Mouse (Mus musculus) lung, adult 2 months (tissue): Measurements from ENCODE around the gene Osbpl5. TPM values are rescaled to one million over a fixed set of nuclear protein-coding genes. Genes with fewer than 3 reads are reported as not detected.

Source experiments
- DNase-seq: peaks from one replicate; pipeline ENCODE4 v3.0.0; 2022
- H3K4me1 ChIP-seq: fragments of 200-500 bp; 2 replicates; pipeline ENCODE4 v1.6.1; 2011; ENCODE audit warnings: low read length; ENCODE audit not compliant: control insufficient read depth, insufficient read depth
- H3K4me3 ChIP-seq: fragments of 200-500 bp; replicated peaks from 2 replicates; pipeline ENCODE3; 2011; ENCODE audit warnings: low read depth, mild to moderate bottlenecking, control low read depth, low read length; ENCODE audit errors: extremely low read depth
- CTCF ChIP-seq: fragments of 200-500 bp; IDR thresholded peaks from 2 replicates; pipeline ENCODE4 v1.5.1; 2011; ENCODE audit warnings: mild to moderate bottlenecking, low read length, control low read depth; ENCODE audit not compliant: insufficient read depth
- POLR2A ChIP-seq: fragments of 200-500 bp; IDR thresholded peaks from 2 replicates; pipeline ENCODE4 v1.6.1; 2011; ENCODE audit warnings: low read depth, mild to moderate bottlenecking, control low read depth, low read length, borderline replicate concordance; ENCODE audit errors: extremely low read depth
- whole genome bisulfite sequencing: fragments of 180-500 bp; shearing (Covaris S2); methylation state at CpG from one replicate; pipeline ENCODE4 v1.1.7; 2018; 5-methylcytosine and 5-hydroxymethylcytosine counted together
- polyA plus RNA-seq: library from polyadenylated mRNA; depleted of rRNA; stranded (reverse); fragments of >200 nt; gene quantifications from 2 replicates; pipeline ENCODE4 v1.2.3, GENCODE M21; 2012

The Osbpl5 gene
- polyA plus RNA-seq, 1 experiment = 125 TPM

DNA sequence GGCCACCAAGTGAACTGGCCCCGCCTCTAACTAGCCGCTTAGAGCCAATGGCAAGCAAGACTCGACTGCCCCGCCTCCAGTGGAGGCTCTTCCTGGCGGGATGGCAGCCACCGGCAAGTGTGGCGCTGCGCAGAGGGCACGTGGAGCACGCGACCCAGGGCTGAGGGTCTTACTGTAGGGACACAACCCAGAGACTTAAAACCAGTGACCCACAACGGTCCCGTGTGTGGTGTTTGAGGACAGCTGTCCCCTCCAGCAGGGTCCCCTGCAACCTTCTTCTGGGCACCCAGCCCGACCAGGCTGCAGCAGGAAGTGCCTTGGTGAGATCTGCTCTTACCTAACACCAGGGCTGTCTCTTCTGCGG, 224 bp upstream of the Osbpl5 start:
- under 1% methylated on average over 15 of the region's 15 CpGs for WGBS
- TF ChIP-seq CTCF (no peak), POLR2A (no peak)
- DNase-seq = peak; percentile 74

DNA sequence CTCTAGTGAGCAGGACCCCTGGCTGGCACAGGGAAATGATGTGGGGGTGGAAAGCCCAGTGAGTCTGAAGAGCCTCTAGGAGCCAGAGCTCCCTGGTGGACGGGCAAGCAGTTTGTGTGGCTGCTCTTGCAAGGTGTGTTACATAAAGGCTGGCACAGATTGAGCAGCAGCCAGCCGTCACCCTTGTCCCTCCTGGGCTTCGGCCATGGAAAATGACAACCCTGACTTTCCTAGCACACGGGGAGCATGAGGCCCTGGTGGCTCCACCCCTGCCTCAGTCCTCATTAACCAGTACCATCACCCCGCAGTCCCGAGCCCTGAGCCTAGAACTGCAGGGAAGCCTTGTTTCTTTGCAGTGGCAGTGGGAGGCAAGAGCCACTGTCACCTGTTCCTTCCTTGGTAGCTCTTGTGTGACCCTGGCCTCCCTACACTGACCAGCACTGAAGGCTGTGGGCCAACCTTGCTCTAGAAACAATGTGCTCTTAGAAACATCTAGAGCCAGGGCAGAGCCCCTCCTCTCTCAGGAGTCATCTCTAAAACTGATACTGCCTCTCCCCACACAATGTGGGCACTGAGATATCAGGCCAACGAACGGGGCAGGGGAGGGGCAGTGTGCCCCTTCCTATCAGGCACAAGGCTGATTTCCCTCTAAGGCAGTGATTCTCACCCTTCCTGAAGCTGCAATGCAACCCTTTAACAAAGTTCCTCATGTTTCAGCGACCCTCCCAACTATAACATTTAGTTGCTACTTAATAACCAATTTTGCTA, 1.2 kb downstream of the Osbpl5 start:
- no peak for DNase-seq
- no peak for TF ChIP-seq POLR2A
- TF ChIP-seq CTCF = no peak

More for the DNA sequence above, 224 bp upstream of the Osbpl5 start:
- Histone ChIP-seq H3K4me1 (no peaks in the 10 kb centered on the region), H3K4me3 (peak overlapping the region; percentile 55)

DNA sequence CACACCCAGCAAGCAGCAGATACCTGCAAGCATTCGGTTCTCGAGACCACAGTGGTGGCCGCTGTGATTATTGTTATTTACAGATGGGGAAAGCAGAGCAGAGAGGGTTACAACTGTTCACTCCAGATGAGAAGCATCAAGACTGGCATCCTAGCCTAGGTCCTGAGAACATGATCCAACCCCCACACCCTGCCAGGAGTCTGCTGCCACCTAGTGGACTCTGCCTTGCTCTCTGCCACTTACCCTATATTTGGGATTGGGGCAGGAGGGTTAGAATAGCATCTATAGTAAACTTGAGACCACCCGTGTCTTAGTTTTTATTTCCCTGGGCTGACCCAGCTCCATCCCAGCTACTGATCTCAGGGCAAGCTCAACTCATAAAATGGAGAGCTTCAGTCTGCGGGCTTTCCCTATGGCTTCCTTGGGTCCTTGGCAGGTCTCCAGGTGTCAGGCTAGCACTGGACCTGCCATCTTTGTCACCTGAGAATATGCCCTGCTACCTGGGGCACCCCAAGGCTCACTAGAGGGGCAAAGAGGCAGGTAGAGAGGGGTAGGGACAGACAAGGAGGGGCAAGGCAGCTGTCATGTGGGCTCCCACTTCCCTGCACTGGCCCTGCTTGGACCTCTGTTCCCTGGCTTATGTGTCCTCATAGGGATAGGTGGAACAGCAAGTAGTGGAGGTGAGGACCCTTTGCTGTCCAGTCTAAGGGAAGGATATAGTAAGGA, 2.6 kb downstream of the Osbpl5 start:
- H3K4me1 ChIP-seq = no peaks in the 10 kb centered on the region; the same call in 1 of the 2 replicates
- peak; percentile 51 for DNase-seq
- no peak overlapping the region for H3K4me3 ChIP-seq
- 40% methylated on average over 5 of the region's 5 CpGs for WGBS
- TF ChIP-seq CTCF (peak; percentile 89), POLR2A (no peak)

More for the DNA sequence above, 1.2 kb downstream of the Osbpl5 start:
- WGBS = 77% methylated on average over 9 of the region's 9 CpGs
- no peaks in the 10 kb centered on the region; the same call in 1 of the 2 replicates for H3K4me1 ChIP-seq
- H3K4me3 ChIP-seq = no peak overlapping the region

DNA sequence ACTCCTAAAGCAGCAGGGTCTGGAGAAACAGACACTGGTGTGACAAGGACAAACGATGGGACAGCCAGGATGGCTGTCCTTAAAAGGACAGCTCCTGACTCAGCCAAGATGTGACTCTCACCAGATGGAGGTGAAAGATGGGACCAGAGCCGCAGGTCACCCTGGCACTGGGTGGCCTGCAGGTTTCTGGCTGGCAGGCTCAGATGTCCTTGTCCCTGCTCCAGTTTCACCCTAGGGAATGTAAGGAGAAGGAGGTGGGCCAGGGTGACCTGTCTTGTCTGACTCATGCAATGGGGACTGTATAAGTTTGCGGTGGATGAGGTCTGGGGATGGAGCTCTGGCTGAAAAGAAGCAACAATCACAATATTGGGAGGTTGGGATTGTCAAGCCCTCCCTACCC, 4.2 kb downstream of the Osbpl5 start:
- Histone ChIP-seq H3K4me3 (no peak overlapping the region), H3K4me1 (no peaks in the 10 kb centered on the region; the same call in 1 of the 2 replicates)
- DNase-seq = no peak
- TF ChIP-seq CTCF = no peak
- no peak for TF ChIP-seq POLR2A
- WGBS = 87% methylated on average over 3 of the region's 3 CpGs

DNA sequence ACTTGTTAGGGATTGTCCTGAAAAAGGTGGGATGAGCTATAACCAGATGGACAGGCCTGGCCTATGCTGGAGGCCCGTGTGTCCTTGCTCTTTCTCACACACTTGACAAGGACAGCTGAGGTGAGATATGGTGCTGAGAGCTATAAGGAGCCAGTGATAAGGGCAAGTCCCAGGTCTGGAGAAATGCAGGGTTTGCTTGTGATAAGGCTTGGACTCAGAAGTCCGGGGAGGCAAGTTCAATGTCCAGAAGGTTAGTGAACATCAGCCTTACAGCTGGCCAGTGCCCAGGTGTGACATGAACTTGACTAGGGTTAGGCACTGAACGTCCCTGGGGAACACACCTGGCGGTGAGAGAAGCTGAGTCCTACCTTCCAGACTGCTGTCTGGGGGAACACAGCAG, 4.7 kb downstream of the Osbpl5 start:
- no peak for DNase-seq
- Histone ChIP-seq H3K4me1 (no peaks in the 10 kb centered on the region; the same call in 1 of the 2 replicates), H3K4me3 (no peak overlapping the region)
- TF ChIP-seq CTCF (no peak), POLR2A (no peak)
- 57% methylated on average over 4 of the region's 4 CpGs for WGBS

DNA sequence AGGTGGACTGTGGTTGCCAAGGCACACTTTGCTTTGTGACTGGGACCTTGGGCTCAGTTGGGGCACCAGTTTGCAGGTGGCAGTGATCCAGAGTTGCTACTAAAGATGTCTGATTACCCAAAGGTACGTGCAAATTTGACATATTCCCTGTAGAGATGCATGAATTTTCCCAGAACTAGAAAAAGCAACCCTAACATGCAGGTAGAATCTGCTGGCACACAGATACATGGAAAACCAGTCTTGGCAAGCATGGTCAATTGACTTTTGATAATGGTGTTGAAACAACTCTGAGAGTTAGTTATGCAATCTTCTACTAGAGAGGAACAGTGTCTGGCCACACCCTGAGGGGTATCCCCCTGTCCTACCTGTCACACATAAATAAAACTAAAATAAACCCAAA, 5.4 kb downstream of the Osbpl5 start:
- Histone ChIP-seq H3K4me1 (no peaks in the 10 kb centered on the region; the same call in 1 of the 2 replicates), H3K4me3 (no peak overlapping the region)
- no peak for TF ChIP-seq POLR2A
- no peak for TF ChIP-seq CTCF
- 61% methylated on average over 1 of the region's 1 CpGs for WGBS
- no peak for DNase-seq

DNA sequence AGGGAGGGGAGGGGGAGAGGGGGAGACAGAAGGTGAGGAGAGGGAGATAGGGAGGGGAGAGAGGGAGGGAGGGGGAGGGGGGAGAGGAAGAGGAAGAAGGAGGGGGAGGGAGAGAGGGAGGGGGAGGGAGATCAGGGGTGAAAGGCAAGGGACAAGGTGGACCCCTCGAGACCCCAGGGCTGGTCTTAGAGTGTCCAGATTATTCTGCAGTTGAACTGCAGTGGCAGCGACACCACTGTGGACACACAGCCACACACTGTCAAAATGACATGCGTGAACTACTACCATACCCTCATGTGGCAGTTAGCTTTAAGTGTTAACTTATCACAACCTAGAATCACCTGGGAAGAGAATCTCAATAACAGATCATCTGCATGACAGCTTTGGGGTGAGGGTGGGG, 7.7 kb downstream of the Osbpl5 start:
- no peak overlapping the region for H3K4me3 ChIP-seq
- WGBS = 63% methylated on average over 3 of the region's 3 CpGs
- no peaks in the 10 kb centered on the region; the same call in 1 of the 2 replicates for H3K4me1 ChIP-seq
- no peak for DNase-seq
- no peak for TF ChIP-seq POLR2A
- no peak for TF ChIP-seq CTCF

DNA sequence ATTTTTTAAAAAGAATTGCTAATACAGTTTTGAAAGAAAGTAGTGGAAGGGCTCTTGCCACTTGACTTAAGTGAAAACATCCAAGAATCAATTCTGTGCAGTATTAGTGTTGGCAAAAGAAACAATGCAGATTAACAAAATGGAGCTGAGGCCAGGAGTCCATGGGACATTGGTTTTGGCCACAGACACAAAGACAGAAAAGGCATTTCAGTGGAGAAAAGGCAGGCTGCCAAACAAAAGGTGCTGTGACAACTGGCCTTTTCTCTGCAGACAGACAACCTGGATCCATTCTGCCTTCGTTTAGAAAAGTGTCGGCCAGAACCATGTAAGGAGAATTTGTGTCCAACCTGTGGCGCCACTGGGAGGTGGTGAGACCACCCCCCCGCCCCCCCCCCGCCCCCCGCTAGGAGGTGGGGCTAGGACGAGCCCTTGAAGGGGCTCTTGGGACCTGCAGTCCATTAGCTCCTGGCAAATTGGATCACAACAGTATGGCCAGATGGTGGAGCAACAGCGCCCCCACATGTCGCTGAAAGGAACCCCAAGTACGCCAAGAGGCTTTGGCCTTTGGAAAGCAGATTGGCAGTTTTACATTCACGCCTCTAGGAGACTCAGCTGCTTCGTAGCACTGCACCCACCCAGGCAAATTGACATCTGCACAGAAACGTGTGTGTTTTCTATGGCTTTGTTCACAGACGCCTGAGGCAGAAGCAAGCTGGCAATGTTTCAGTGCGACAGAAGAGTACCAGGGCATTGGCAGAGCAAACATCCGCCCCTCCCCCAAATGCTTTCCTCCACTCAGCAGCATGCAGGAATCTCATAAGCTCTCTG, 8.5 kb downstream of the Osbpl5 start:
- TF ChIP-seq POLR2A (no peak), CTCF (peak; percentile 98)
- no peak overlapping the region for H3K4me3 ChIP-seq
- 3% methylated on average over 16 of the region's 16 CpGs for WGBS
- peak; percentile 90 for DNase-seq
- no peaks in the 10 kb centered on the region; the same call in 1 of the 2 replicates for H3K4me1 ChIP-seq

DNA sequence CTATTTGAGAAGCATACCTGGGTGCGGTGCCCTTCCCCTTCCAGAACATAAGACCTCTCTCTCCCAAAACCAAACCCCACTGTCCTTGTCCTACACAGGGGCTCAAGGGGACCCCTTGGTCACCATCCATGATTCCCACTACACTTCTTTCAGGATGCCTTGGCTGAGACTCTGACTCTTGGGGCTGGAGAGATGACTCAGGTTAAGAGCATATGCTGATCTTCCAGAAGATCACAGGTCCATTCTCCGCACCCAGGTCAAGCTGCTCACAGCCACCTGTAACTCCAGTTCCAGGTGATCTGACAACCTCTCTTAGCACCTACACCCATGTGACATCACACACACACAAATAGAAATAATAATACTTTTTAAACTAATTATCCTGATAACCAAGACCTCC, 16.1 kb downstream of the Osbpl5 start:
- Histone ChIP-seq H3K4me1 (peaks cover 21% of the 10 kb centered on the region), H3K4me3 (peak overlapping the region; percentile 79)
- 30% methylated on average over 2 of the region's 2 CpGs for WGBS
- TF ChIP-seq POLR2A (no peak), CTCF (no peak)
- DNase-seq = no peak
